Comparison of ENCODE assay signal across 8 mouse cellular contexts in the genomic region with DNA sequence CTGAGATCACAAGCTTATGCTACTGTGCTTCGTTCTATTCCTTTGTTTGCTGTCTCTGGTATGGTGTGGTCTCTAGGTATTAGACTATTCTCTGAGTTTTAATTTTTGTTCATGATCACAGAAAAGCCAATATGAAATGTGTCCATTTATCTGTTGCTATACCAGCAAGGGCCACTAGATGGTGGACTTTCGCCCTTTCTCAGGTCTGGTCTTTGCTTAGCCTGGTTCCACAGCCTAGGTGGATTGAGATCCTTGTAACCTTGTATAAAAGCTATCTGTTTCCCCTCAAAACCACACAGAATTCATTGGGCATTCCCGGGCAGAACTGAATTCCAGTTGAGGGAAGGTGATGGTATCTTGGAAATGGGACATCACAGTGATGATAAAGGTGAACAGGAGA. TPM values are rescaled to one million over a fixed set of nuclear protein-coding genes. Genes with fewer than 3 reads are reported as not detected.
DNase-seq lines count a peak whose midpoint lies in the region; ATAC-seq and TF ChIP-seq lines count a peak whose summit lies in the region.

No protein-coding gene starts in this region.

- no peak overlapping the region for H3K4me3 ChIP-seq in lung, postnatal 0 days (ENCODE audit: low read depth, low read length)

- peak; percentile 80 to 81 for DNase-seq in CD8-positive naive resting alpha-beta T cell, adult 2 months (ENCODE audit: low read depth in 2 of 2, low spot score in 2 of 2)
- peak; percentile 72 for DNase-seq in ZHBTc4 (ENCODE audit: low read depth, low spot score)
- DNase-seq in cerebellum, postnatal 36 days: peak; percentile 56 to 81
- peak; percentile 33 to 66 for DNase-seq in gastrocnemius, postnatal 4 days (ENCODE audit: low spot score in 2 of 2)
- DNase-seq in kidney, postnatal 36 days: peak; percentile 58 to 83
- DNase-seq in lung, postnatal 0 days (ENCODE audit: low spot score): peak; percentile 60
- peak; percentile 84 for DNase-seq in retina, embryonic 14.5 days (ENCODE audit: low spot score)
- peak; percentile 26 for DNase-seq in yolk sac, embryonic 10.5 days (ENCODE audit: low spot score)

- no peak overlapping the region for H3K4me2 ChIP-seq in lung, postnatal 0 days (replicated peaks; ENCODE audit: low read depth, low read length)

- no peaks in the 10 kb centered on the region for H3K27me3 ChIP-seq in lung, postnatal 0 days (replicated peaks; ENCODE audit: insufficient read depth, low read length)

- H3K9me3 ChIP-seq in lung, postnatal 0 days (ENCODE audit: low read length): no peaks in the 10 kb centered on the region

- H3K27ac ChIP-seq in lung, postnatal 0 days (ENCODE audit: low read length): no peak overlapping the region

- no peak for ATAC-seq in lung, postnatal 0 days

- no peaks in the 10 kb centered on the region for H3K36me3 ChIP-seq in lung, postnatal 0 days (ENCODE audit: insufficient read depth, low read length)

- TF ChIP-seq EP300 in lung, postnatal 0 days (IDR thresholded peaks at IDR 0.05): no peak

- WGBS in lung, postnatal 0 days: 5% methylated on average over 3 of the region's 3 CpGs

- H3K4me1 ChIP-seq in lung, postnatal 0 days (ENCODE audit: insufficient read depth, low read depth, low read length): no peaks in the 10 kb centered on the region

- no peak overlapping the region for H3K9ac ChIP-seq in lung, postnatal 0 days (replicated peaks; ENCODE audit: low read depth)

- TF ChIP-seq CTCF in lung, postnatal 0 days (IDR thresholded peaks at IDR 0.05): peak; percentile 95

RNA-seq across cellular contexts. Expression of a gene that starts 18.1 kb away (rescaled TPM):
- 1,000 to 10,000 TPM; 1,063 to 1,068 TPM for total RNA-seq in gastrocnemius, postnatal 4 days (2021)
- polyA plus RNA-seq in lung, postnatal 0 days (2015; fragmentation: Nextera tagmentation; extraction: Ambion mirVana): 2,084 and 2,244 TPM in 2 replicates

RNA-seq across cellular contexts. Expression of a gene that starts 40.7 kb away (rescaled TPM):
- total RNA-seq in gastrocnemius, postnatal 4 days (2021): 10 to 100 TPM; 74.8 to 81.2 TPM
- 43.0 and 47.6 TPM in 2 replicates for polyA plus RNA-seq in lung, postnatal 0 days (2015; fragmentation: Nextera tagmentation; extraction: Ambion mirVana)

Comparison
In these comparisons a context has a peak if more than half of its experiments do, and no peak if none do; other contexts are left out.
1. DNase-seq: peak in every context shown above with its lines; median percentile 84 in retina, embryonic 14.5 days; 80 in CD8-positive naive resting alpha-beta T cell, adult 2 months; 72 in ZHBTc4; 70 in kidney, postnatal 36 days; 68 in cerebellum, postnatal 36 days; 60 in lung, postnatal 0 days; 50 in gastrocnemius, postnatal 4 days; 26 in yolk sac, embryonic 10.5 days.